Mouse (Mus musculus) kidney, adult 10 weeks (tissue): ENCODE measurements around the gene Upk3b. TPM values are rescaled to one million over a fixed set of nuclear protein-coding genes. Genes with fewer than 3 reads are reported as not detected.

Source experiments
- polyA plus RNA-seq: library from polyadenylated mRNA; stranded (reverse); fragments of 350-450 nt; fragmentation: Illumina TruSeq; extraction: RNeasy Lipid Tissue Mini Kit (QIAGEN cat#74804); gene quantifications from one replicate; pipeline ENCODE4 v1.2.3, GENCODE M21; 2014; ENCODE audit warnings: low read depth, low replicate concordance

Gene Upk3b
- 0.36 TPM for polyA plus RNA-seq

GRCm38 (mm10) chr5:136038258-136039214 is at the start of gene Upk3b:
TSS of gene Upk3b (plus strand) at chr5:136038496.

DNA sequence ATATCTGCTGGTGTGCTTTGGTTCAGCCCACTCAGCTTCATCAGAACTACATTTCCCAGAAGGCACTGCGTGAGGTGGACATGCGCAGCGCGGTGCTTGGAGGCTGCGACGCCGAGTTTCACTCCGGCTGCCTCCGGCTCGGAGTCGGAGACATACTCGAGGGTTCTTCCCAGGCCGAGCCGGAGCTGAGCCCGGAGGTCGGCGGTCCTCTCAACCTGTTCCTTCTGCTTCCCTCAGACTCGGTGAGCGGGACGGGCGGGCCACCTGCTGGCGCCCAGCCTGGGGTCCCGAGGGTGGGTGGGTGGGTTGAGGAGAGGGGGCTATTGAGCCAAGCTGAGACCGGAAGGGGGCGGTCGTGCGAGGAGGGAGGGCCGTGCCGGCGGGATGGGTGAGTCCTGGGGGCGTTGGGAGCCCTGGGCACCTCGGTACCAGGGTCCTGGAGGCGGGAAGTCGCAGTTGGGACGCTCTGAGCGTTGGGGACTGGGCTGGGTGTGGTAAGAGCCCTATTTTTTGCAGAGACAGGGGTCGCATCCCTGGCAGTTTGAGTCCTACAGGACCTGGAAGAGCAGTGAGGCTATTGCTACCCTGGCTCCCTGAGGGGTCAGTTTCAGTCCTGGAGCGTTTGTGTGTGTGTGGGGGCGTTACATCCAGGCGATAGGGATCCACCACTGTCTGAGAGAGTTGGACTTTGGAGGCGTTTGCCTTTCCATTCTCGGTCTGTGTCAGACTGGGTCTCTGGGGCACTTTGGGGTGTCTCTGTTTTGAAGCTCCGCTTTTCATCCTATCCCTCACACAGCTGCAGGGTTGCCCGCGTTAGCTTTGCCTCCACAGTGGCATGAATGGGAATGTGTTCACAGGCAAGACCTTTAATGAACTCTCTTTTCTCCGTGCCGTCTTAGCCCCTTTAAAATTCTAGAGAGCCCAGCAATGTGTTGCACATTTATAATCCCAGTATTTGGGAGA is 43.3 kb upstream of the Upk3b start, which contains the start of gene Dtx2:
Gene Dtx2 (plus strand): TSS at position 76 of the 963 bp plus-strand sequence.

GRCm38 (mm10) chr5:136054301-136055077 is 16.2 kb downstream of the Upk3b start, which contains the start of gene Upk3bl:
TSS of gene Upk3bl (plus strand) at chr5:136054492.

DNA sequence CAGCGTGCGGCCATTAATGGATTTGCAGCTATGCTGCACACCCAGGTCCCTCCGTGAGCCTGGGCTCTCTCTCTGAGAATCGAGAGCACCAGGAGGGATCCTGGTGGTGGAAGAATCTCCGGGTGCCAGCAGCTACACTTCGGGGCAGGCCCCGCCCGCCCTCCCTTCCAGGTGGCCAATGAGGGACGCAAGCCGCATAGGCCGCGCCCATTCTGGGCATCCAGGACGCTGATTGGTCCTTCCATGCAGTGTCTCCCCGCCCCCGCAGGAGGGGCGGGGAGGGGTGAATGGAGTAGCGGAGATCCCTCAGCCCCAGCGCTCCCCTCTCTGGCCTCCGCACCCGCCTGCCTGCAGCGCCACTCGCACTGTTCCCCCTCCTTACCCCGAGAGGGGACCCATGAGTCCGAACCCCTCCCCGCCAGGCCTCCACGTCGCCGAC is 45.4 kb downstream of the Upk3b start, which contains the start of gene Rasa4:
Gene Rasa4 (plus strand): TSS at position 248 of the 439 bp plus-strand sequence.

Other genes with a start within 250 kb of the Upk3b start
- gene Srrm3, start 231.6 kb upstream of the Upk3b start, polyA plus RNA-seq = not detected
- gene Hspb1, start 150.6 kb upstream of the Upk3b start, polyA plus RNA-seq = not detected
- 44.8 TPM for gene Ywhag, start 103.9 kb upstream of the Upk3b start, polyA plus RNA-seq
- 0.40 TPM for gene Ssc4d, start 64.0 kb upstream of the Upk3b start, polyA plus RNA-seq
- not detected for gene Zp3, start 58.4 kb upstream of the Upk3b start, polyA plus RNA-seq
- gene Dtx2, start 43.7 kb upstream of the Upk3b start, polyA plus RNA-seq = 0.16 TPM
- not detected for gene Upk3bl, start 16.0 kb downstream of the Upk3b start, polyA plus RNA-seq
- 0.32 TPM for gene Rasa4, start 45.4 kb downstream of the Upk3b start, polyA plus RNA-seq
- gene Polr2j, start 78.1 kb downstream of the Upk3b start, polyA plus RNA-seq = 5.5 TPM
- gene Lrwd1, start 97.6 kb downstream of the Upk3b start, polyA plus RNA-seq = 0.44 TPM
- gene Alkbh4, start 97.7 kb downstream of the Upk3b start, polyA plus RNA-seq = 0.69 TPM
- gene Orai2, start 132.2 kb downstream of the Upk3b start, polyA plus RNA-seq = 0.49 TPM
- gene Prkrip1, start 160.5 kb downstream of the Upk3b start, polyA plus RNA-seq = 17.3 TPM
- gene Sh2b2, start 208.1 kb downstream of the Upk3b start, polyA plus RNA-seq = not detected